Mouse (Mus musculus): ENCODE measurements around the gene Hcn3. TPM values are rescaled to one million over a fixed set of nuclear protein-coding genes. Genes with fewer than 3 reads are reported as not detected.

Gene Hcn3
- 0.47 and 0.61 TPM in 2 replicates for polyA plus RNA-seq (2014; fragmentation: Nextera tagmentation; extraction: Ambion mirVana)

DNA sequence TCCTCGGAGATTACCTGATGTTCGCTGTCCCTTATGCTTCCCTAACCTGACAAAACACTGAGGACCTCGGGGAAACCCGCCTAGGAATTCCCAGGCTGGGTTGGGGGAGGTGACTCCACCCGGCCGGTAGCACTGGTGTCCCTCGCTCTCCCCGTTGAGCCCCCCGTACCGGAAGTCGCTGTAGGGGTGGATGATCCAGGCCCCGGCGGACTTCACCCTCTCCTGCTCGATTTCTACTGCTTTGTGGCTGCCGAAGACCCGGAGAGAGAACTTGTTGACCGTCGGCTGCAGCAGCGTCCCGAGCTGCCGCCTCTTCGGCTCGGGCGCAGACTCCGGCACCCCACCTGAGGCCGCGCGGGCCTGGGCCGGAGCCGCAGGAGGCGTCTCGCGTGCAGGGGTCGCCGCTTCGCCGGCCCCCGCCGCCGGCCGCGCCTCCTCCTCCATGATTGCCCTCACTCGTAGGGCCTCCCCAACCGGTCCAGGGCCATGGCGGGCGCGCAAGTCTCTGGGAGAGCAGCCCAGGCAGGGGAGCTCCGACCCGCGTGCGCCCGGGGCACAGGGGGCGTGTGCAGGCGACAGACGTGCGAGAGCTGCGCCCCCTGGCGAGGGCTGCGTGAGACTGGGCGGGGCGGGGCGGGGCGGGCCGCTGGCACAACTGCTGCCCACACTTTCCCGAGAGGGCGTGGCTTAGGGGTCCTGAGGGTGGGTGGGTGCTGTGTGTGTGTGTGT is at the start of gene Hcn3:
Gene Hcn3, minus strand, starts transcription at position 581 of the 729 bp plus-strand sequence.
- WGBS = under 1% methylated on average over 64 of the region's 66 CpGs
- Histone ChIP-seq H3K9ac (peak within 1 kb of the TSS; percentile 34), H3K27me3 (ENCODE audit: insufficient read depth, low read length) (peaks cover 11% of the 10 kb centered on the region), H3K4me3 (ENCODE audit: low read depth, low read length) (peak within 1 kb of the TSS; percentile 58), H3K36me3 (ENCODE audit: insufficient read depth) (no peaks in the 10 kb centered on the region), H3K27ac (ENCODE audit: low read depth) (no peak within 1 kb of the TSS), H3K4me2 (peak within 1 kb of the TSS; percentile 96), H3K4me1 (ENCODE audit: insufficient read depth) (no peaks in the 10 kb centered on the region), H3K9me3 (ENCODE audit: low read depth, low read length) (no peaks in the 10 kb centered on the region)
- DNase-seq = peak; percentile 84
- peak; percentile 67 for ATAC-seq (ENCODE audit: insufficient read depth)
- TF ChIP-seq CTCF (IDR thresholded peaks at IDR 0.05; ENCODE audit: low read depth) = peak; percentile 52

DNA sequence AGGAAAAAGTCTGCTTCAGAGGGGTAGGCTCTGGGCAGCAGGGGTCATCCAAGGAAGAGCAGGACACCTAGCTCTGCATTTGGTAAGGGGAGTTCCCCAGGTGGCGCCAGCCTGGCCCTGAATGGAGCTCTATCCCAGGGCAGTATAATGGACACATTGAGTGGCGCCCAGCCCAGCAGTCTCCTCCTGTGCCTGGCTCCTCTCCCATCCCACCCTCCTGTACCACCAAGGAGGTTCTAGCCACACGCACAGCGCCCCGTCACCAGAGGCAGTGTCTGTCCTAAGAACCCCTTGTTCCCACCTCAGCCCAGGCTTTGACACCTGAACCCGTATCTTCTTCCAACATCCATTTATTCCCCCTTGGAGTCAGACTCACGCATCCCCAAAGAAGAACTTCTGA is 49.7 kb upstream of the Hcn3 start:
- no peaks in the 10 kb centered on the region for H3K9me3 ChIP-seq (ENCODE audit: low read depth, low read length)
- ATAC-seq (ENCODE audit: insufficient read depth) = no peak
- H3K9ac ChIP-seq = no peak overlapping the region
- H3K4me3 ChIP-seq (ENCODE audit: low read depth, low read length) = no peak overlapping the region
- H3K27ac ChIP-seq (ENCODE audit: low read depth) = no peak overlapping the region
- TF ChIP-seq CTCF (IDR thresholded peaks at IDR 0.05; ENCODE audit: low read depth) = no peak
- H3K36me3 ChIP-seq (ENCODE audit: insufficient read depth) = peaks cover 65% of the 10 kb centered on the region
- DNase-seq = no peak
- 90% methylated on average over 7 of the region's 7 CpGs for WGBS
- no peak overlapping the region for H3K4me2 ChIP-seq
- 0 out of 2 replicates have a peak, but pooled peaks cover 4% of the 10 kb centered on the region for H3K4me1 ChIP-seq (ENCODE audit: insufficient read depth)
- H3K27me3 ChIP-seq (ENCODE audit: insufficient read depth, low read length) = no peaks in the 10 kb centered on the region

DNA sequence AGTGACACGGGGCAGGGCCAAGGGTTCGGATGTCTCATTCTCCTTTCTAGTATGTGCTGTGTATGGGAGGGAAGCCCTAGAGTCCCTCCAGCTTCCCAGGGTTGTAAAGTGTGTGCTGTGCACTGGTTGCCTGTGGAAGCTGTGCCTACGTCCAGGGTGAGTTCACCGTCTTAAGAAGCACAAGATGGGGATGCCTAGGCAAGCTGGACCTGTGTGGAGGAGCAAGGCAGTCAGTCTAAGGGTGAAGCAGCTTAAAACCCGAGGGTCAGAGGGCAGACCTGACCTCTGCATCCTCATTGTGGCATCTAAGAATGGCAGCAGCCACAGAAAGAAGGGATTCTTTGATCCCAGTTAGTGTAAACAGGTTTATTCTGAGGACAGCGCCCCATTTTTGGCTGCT is 48.7 kb upstream of the Hcn3 start:
- WGBS = 82% methylated on average over 6 of the region's 6 CpGs
- ATAC-seq (ENCODE audit: insufficient read depth) = no peak
- Histone ChIP-seq H3K4me2 (no peak overlapping the region), H3K36me3 (ENCODE audit: insufficient read depth) (peaks cover 65% of the 10 kb centered on the region), H3K4me3 (ENCODE audit: low read depth, low read length) (no peak overlapping the region), H3K4me1 (ENCODE audit: insufficient read depth) (0 out of 2 replicates have a peak, but pooled peaks cover 4% of the 10 kb centered on the region), H3K27me3 (ENCODE audit: insufficient read depth, low read length) (no peaks in the 10 kb centered on the region), H3K9me3 (ENCODE audit: low read depth, low read length) (no peaks in the 10 kb centered on the region), H3K9ac (no peak overlapping the region), H3K27ac (ENCODE audit: low read depth) (no peak overlapping the region)
- no peak for DNase-seq
- TF ChIP-seq CTCF (IDR thresholded peaks at IDR 0.05; ENCODE audit: low read depth) = no peak

DNA sequence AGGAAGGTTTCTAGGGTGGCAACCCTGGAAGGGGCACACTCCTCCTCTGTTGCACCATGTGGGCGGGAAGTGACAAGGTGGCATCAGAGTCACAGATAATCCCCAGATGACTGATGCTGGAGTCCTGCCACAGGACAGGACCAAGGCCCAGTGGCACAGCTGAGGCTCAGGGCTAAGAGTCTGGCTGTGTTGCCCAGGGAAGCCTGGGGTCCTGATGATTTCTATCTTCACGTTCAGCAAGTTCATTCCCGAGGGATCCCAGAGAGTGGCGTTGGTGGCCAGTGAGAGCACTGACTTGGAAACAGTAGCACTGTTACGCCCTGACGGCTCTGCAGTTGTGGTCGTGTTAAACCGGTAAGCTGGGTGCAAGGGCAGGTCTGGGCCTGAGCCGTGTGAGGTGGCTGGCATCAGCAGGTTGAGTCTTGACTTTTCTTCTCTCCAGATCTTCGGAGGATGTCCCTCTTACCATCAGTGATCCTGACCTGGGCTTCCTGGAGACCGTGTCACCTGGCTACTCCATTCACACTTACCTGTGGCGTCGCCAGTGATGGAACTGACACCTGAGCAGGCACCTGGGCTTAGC is 48.2 kb upstream of the Hcn3 start:
- H3K27ac ChIP-seq (ENCODE audit: low read depth) = no peak overlapping the region
- WGBS = 88% methylated on average over 13 of the region's 13 CpGs
- ATAC-seq (ENCODE audit: insufficient read depth) (no peak), DNase-seq (no peak)
- no peaks in the 10 kb centered on the region for H3K27me3 ChIP-seq (ENCODE audit: insufficient read depth, low read length)
- no peak for TF ChIP-seq CTCF (IDR thresholded peaks at IDR 0.05; ENCODE audit: low read depth)
- H3K9ac ChIP-seq = no peak overlapping the region
- no peaks in the 10 kb centered on the region for H3K9me3 ChIP-seq (ENCODE audit: low read depth, low read length)
- H3K4me2 ChIP-seq = no peak overlapping the region
- no peak overlapping the region for H3K4me3 ChIP-seq (ENCODE audit: low read depth, low read length)
- H3K36me3 ChIP-seq (ENCODE audit: insufficient read depth) = peaks cover 65% of the 10 kb centered on the region
- H3K4me1 ChIP-seq (ENCODE audit: insufficient read depth) = peaks cover 7% of the 10 kb centered on the region; the same call in 1 of the 2 replicates

DNA sequence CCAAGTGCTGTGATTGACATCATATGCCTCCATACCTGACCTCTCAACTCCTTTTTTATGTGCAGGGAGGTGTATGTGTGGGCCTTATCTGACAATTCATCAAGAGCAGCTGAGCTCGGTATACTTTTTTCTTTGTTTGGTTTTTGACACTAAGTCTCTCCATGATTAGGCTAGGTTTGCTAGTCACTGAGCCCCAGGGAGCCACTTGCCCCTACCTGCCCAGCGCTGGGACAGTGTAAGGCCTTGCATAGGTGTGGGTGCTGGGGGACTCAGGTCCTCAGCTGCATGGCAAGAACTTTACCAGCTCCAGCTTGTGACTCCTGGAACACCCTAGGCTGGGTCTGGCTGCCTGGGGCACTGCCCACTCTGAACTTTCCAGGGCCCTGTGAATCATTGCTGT is 46.7 kb upstream of the Hcn3 start:
- no peak for TF ChIP-seq CTCF (IDR thresholded peaks at IDR 0.05; ENCODE audit: low read depth)
- H3K4me2 ChIP-seq = no peak overlapping the region
- no peaks in the 10 kb centered on the region for H3K9me3 ChIP-seq (ENCODE audit: low read depth, low read length)
- 70% methylated on average over 2 of the region's 2 CpGs for WGBS
- H3K4me3 ChIP-seq (ENCODE audit: low read depth, low read length) = no peak overlapping the region
- peaks cover 5% of the 10 kb centered on the region; the same call in 1 of the 2 replicates for H3K4me1 ChIP-seq (ENCODE audit: insufficient read depth)
- no peak for ATAC-seq (ENCODE audit: insufficient read depth)
- no peak overlapping the region for H3K9ac ChIP-seq
- peaks cover 64% of the 10 kb centered on the region for H3K36me3 ChIP-seq (ENCODE audit: insufficient read depth)
- H3K27me3 ChIP-seq (ENCODE audit: insufficient read depth, low read length) = no peaks in the 10 kb centered on the region
- H3K27ac ChIP-seq (ENCODE audit: low read depth) = no peak overlapping the region
- DNase-seq = no peak

DNA sequence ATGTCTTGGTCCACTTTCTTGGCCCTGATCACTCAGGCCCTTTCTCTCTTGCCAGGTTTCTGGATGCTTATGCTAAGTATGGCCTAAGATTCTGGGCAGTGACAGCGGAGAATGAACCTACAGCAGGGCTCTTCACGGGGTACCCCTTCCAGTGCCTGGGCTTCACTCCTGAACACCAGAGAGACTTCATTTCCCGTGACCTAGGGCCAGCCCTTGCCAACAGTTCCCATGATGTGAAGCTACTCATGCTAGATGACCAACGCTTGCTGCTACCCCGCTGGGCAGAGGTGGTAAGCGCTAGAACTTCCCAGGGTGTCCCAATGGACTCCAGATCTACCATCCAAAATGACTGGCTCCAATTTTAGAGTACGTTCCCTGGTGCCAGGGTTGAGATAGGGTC is 46.1 kb upstream of the Hcn3 start:
- Histone ChIP-seq H3K27me3 (ENCODE audit: insufficient read depth, low read length) (no peaks in the 10 kb centered on the region), H3K27ac (ENCODE audit: low read depth) (no peak overlapping the region), H3K4me3 (ENCODE audit: low read depth, low read length) (no peak overlapping the region), H3K36me3 (ENCODE audit: insufficient read depth) (peaks cover 58% of the 10 kb centered on the region), H3K4me2 (no peak overlapping the region), H3K9ac (no peak overlapping the region), H3K9me3 (ENCODE audit: low read depth, low read length) (no peaks in the 10 kb centered on the region), H3K4me1 (ENCODE audit: insufficient read depth) (peaks cover 5% of the 10 kb centered on the region; the same call in 1 of the 2 replicates)
- 90% methylated on average over 7 of the region's 7 CpGs for WGBS
- TF ChIP-seq CTCF (IDR thresholded peaks at IDR 0.05; ENCODE audit: low read depth) = no peak
- DNase-seq (no peak), ATAC-seq (ENCODE audit: insufficient read depth) (no peak)

DNA sequence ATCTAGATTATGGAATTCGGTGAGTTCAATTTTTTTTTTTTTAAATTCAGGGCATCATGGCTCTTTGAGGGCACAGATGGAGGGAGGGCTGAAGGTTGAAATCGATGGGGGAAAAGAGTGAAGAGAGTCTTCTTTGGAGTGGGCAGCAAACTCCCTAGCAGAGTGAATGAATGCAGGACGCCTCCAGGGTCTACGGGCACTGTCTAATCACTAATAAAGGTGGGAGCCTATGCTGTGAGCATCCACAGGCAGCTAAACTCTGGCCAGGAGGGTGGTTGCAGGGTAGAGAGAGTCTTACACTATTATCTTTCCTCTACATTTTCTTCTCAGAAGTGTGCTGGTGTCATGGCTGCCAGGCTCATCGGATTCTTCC is 43.1 kb upstream of the Hcn3 start:
- 34% methylated on average over 5 of the region's 5 CpGs for WGBS
- Histone ChIP-seq H3K4me2 (peak overlapping the region; percentile 78), H3K4me3 (ENCODE audit: low read depth, low read length) (peak overlapping the region; percentile 55), H3K27me3 (ENCODE audit: insufficient read depth, low read length) (no peaks in the 10 kb centered on the region), H3K9me3 (ENCODE audit: low read depth, low read length) (no peaks in the 10 kb centered on the region), H3K27ac (ENCODE audit: low read depth) (0 out of 2 replicates have a peak overlapping the region, but pooled peaks have one; percentile 0), H3K36me3 (ENCODE audit: insufficient read depth) (peaks cover 29% of the 10 kb centered on the region), H3K9ac (peak overlapping the region; percentile 59), H3K4me1 (ENCODE audit: insufficient read depth) (peaks cover 5% of the 10 kb centered on the region; the same call in 1 of the 2 replicates)
- TF ChIP-seq CTCF (IDR thresholded peaks at IDR 0.05; ENCODE audit: low read depth) = no peak
- ATAC-seq (ENCODE audit: insufficient read depth) (peak; percentile 19; the same call in 1 of the 2 replicates), DNase-seq (no peak)

All from lung, embryonic 14.5 days (tissue).